Mouse (Mus musculus): ENCODE measurements around the gene Ttc41. TPM values are rescaled to one million over a fixed set of nuclear protein-coding genes. Genes with fewer than 3 reads are reported as not detected.

Gene Ttc41
- polyA plus RNA-seq, 1 experiment from 2014 or later = 2.0 TPM

DNA sequence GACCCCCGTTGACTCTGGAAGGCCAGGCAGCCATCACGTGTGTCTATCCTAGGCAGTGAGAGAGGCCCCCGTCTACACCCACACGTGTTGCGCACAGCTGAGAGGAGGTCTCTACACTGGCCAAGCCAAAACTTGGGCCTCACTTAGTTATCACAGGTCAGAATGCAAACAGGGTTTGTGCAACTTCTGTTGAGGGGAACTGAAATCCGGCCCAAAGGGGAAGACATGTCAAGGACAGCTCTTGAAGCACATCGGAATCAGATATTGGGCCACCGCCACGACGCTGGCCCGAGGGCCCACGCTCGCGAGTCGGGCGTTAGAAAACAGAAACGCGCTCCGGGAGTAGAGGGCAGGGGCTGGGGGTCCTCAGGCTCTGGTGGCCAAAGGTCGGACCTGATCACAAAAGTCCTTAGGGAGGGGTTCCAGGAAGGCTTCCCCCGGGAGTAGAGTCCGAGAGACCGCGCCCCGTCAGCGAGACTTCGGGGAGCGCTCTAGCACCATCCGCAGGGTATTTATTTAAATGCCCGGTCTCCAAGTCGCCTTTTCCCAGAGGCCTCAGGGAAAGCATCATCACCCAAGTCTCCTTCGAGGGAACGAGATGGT is 921 bp upstream of the Ttc41 start:
- ChIA-PET POLR2A (interaction anchor here (1.6 kb wide), 1 partner anchor 74 kb away, joined by 7 read pairs; the partner anchor contains the start of gene Nt5dc3), CTCF (no interaction called here)
- ATAC-seq (no peak), DNase-seq (ENCODE audit: low read depth, low spot score) (no peak)
- no peaks in the 10 kb centered on the region for H3K27me3 ChIP-seq
- in situ Hi-C loops (cut with MboI; ENCODE audit: low pct_unique_long_range_greater_than_20kb) = no loop called here
- TF ChIP-seq CTCF (IDR thresholded peaks at IDR 0.05) = no peak

GRCm38 (mm10) chr10:86705922-86706752 is 526 bp downstream of the Ttc41 start:
- DNase-seq (ENCODE audit: low read depth, low spot score) (peak; percentile 93), ATAC-seq (peak; percentile 63)
- CTCF ChIA-PET = no interaction called here
- in situ Hi-C loops (cut with MboI; ENCODE audit: low pct_unique_long_range_greater_than_20kb) = no loop called here
- H3K27me3 ChIP-seq = no peaks in the 10 kb centered on the region
- POLR2A ChIA-PET = interaction anchor here (0.7 to 1.0 kb wide), 2 partner anchors 73 to 405 kb away, joined by 3 to 4 read pairs; no protein-coding TSS in a partner anchor
- TF ChIP-seq CTCF (IDR thresholded peaks at IDR 0.05) = no peak

DNA sequence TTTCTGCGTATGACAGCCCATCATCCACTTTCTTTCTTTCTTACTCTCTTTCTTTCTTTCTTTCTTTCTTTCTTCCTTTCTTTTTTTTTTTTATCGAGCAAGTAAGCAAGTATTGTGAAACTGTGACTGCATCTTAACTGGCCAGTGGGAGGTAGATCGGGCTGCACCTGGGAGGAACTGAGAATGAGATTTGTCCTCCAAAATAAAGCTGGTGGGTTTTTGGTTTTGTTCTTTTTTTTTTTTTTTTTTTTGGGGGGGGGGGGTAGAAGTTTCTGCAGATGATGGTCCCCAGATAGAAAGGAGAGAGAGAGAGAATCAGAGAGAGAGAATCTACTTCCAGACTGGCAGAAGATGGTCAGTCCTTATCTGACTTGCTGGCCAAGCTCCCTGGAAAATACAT is 1.5 kb downstream of the Ttc41 start:
- CTCF ChIA-PET = no interaction called here
- H3K27me3 ChIP-seq = no peaks in the 10 kb centered on the region
- in situ Hi-C loops (cut with MboI; ENCODE audit: low pct_unique_long_range_greater_than_20kb) = no loop called here
- ATAC-seq (no peak), DNase-seq (ENCODE audit: low read depth, low spot score) (no peak)
- no peak for TF ChIP-seq CTCF (IDR thresholded peaks at IDR 0.05)
- POLR2A ChIA-PET = interaction anchor here (0.7 kb wide), 2 partner anchors 267 to 406 kb away, joined by 4 to 7 read pairs; no protein-coding TSS in a partner anchor

DNA sequence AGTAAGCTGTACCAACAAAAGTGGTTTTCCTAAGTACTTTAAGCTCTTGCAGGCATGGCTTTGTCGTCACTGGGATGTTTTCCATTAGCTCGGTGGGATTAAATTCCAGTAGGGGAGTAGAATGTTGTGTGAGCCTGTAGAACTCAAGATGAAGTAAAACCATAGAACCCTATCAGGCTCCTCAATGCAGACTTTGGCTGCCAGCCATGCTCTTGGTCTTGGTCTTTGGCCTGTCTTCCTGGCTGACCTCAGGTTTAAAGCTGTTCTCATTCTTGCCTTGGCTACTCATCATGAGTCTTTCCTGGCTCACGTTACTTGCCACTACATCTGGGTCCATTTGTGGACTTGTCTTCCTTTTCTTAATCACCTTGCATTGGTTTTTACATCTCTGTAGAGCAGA is 6.5 kb downstream of the Ttc41 start:
- TF ChIP-seq CTCF (IDR thresholded peaks at IDR 0.05) = no peak
- no peaks in the 10 kb centered on the region for H3K27me3 ChIP-seq
- in situ Hi-C loops (cut with MboI; ENCODE audit: low pct_unique_long_range_greater_than_20kb) = loop anchor here (5.0 kb wide), 1 partner anchor 65 kb away; the partner anchor contains the start of gene Nt5dc3
- ATAC-seq = no peak
- ChIA-PET POLR2A (no interaction called here), CTCF (no interaction called here)
- DNase-seq (ENCODE audit: low read depth, low spot score) = no peak

- H3K27me3 ChIP-seq = no peaks in the 10 kb centered on the region
- no peak for TF ChIP-seq CTCF (IDR thresholded peaks at IDR 0.05)
- ChIA-PET POLR2A (no interaction called here), CTCF (interaction anchor here (1.2 kb wide), 1 partner anchor 13 kb away, joined by 3 read pairs; no protein-coding TSS in a partner anchor)
- in situ Hi-C loops (cut with MboI; ENCODE audit: low pct_unique_long_range_greater_than_20kb) = no loop called here
- ATAC-seq (no peak), DNase-seq (ENCODE audit: low read depth, low spot score) (no peak)
Measured at GRCm38 (mm10) chr10:86727548-86727980, 22.0 kb downstream of the Ttc41 start.

DNA sequence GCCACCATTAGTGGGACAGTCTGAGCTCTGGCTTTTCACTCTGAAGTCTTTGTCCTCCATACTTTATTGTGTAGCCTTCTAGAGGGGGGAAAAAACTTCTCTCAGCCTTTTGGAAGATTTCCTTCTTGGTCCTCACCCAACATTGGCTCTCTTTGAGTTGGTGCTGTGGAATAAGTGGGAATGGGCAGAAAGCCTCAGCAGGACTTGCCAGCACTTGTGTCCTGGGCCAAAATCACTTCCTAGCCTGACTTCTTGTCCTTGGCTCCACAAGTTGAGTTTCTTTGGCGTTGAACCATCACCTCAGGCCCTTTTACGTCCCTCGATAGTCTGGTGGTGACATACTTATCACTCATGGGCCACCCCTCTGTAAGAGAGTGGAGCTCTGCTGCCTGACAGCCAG is 22.6 kb downstream of the Ttc41 start:
- TF ChIP-seq CTCF (IDR thresholded peaks at IDR 0.05) = no peak
- in situ Hi-C loops (cut with MboI; ENCODE audit: low pct_unique_long_range_greater_than_20kb) = no loop called here
- ChIA-PET CTCF (no interaction called here), POLR2A (no interaction called here)
- DNase-seq (ENCODE audit: low read depth, low spot score) = no peak
- no peaks in the 10 kb centered on the region for H3K27me3 ChIP-seq
- no peak for ATAC-seq

DNA sequence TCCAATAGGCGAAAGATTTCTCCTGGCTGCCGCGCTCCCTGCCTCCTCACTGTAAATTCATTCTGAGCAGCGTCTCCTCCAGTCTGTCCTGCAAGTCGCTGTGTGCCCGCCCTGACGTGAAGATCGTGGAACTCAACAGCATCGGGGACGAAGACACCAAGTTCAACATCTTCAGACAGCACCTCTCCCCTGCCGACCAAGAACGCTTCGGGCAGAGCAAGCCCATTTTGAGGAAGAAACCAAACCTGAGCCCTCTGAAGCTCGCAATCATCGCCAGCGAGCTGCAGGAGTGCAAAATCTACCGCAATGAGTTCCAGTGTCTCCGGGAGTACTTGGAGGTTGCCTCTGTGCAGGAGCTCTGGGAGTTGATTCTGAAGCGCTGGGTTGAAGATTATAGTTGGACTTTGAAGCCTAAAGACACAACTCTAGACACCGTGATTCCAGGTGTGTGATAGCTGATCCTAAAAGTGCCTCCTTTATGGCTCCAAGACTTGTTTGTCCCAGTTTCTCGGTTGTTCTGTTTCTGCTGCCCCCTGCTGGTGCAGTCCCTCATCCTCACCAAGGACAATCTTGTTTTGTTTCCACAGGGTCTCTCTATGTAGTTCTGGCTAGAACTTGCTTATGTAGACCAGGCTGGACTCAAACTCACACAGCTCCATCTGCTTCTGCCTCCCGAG is 25.4 kb downstream of the Ttc41 start:
- ChIA-PET CTCF (interaction anchor here (0.6 to 2.0 kb wide), 13 partner anchors 11 to 401 kb away, joined by 3 to 6 read pairs (median 3); no protein-coding TSS in a partner anchor), POLR2A (no interaction called here)
- in situ Hi-C loops (cut with MboI; ENCODE audit: low pct_unique_long_range_greater_than_20kb) = loop anchor here (10.0 kb wide), 1 partner anchor 256 kb away; no protein-coding TSS in a partner anchor
- ATAC-seq (peak; percentile 71), DNase-seq (ENCODE audit: low read depth, low spot score) (no peak)
- H3K27me3 ChIP-seq = no peaks in the 10 kb centered on the region
- peak; percentile 93 for TF ChIP-seq CTCF (IDR thresholded peaks at IDR 0.05)

DNA sequence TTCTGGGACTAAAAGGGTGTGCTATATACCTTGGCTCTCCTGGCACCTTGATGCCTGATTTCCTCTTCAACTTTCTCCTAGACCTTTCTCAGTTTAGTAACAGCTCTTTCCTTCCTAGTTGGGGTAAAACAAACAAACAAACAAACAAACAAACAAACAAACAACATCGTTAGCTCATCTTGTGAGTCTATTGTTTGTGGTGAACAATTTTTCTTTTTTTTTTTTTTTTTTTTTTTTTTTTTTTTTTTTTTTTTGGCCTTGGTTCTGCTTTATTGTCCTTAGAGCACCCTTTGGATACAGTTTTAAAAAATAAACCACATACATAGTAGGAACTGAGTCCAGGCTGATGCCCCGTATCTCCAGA is 25.9 kb downstream of the Ttc41 start:
- CTCF ChIA-PET = interaction anchor here (0.6 to 2.0 kb wide), 12 partner anchors 13 to 402 kb away, joined by 3 to 6 read pairs (median 4); no protein-coding TSS in a partner anchor

DNA sequence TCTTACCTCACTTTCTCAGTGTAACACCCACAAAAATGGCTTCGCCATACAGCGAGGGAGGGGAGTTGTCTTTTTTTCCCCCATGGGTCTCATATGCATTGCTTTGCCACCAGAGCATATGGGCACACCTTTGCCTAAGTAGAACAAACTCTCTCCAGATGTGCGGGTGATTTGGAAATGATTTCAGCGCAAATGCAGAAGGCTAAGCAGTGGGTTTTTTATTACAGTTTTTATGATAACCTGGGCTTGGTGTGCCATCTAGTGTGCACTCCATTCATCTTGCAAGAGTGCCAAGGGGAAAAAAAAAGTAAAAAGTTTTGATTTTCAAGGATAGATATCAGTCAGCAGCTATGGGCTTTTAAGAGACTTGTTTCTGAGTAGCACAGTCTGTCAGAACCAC is 29.4 kb downstream of the Ttc41 start:
- POLR2A ChIA-PET = no interaction called here
- DNase-seq (ENCODE audit: low read depth, low spot score) = no peak
- CTCF ChIA-PET = no interaction called here

More for the DNA sequence above, 25.9 kb downstream of the Ttc41 start:
- no peaks in the 10 kb centered on the region for H3K27me3 ChIP-seq
- POLR2A ChIA-PET = interaction anchor here (0.6 kb wide), 1 partner anchor 793 kb away, joined by 6 read pairs; no protein-coding TSS in a partner anchor
- ATAC-seq = no peak
- in situ Hi-C loops (cut with MboI; ENCODE audit: low pct_unique_long_range_greater_than_20kb) = loop anchor here (10.0 kb wide), 1 partner anchor 257 kb away; no protein-coding TSS in a partner anchor
- no peak for TF ChIP-seq CTCF (IDR thresholded peaks at IDR 0.05)
- DNase-seq (ENCODE audit: low read depth, low spot score) = no peak

DNA sequence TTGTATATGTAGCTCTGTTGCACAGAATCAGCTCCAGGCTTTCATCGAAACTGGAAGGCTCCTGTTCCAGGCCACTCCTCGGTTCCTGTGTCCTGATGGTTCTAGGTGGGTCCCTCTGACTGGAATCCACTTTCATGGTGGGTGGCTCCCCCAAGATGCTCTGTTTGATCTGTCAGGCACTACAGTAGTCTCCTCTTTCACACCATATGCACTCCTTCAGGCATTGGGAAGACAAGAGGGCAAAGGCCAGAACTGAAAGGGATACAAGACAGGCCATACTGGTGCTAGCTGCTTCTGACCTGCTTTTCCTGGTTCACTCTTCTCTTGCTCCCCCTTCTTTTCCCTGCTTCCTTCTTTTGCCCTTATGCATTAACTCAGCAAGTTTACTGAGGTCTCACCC is 37.3 kb downstream of the Ttc41 start:
- no peak for TF ChIP-seq CTCF (IDR thresholded peaks at IDR 0.05)

More for the DNA sequence above, 29.4 kb downstream of the Ttc41 start:
- H3K27me3 ChIP-seq = no peaks in the 10 kb centered on the region
- in situ Hi-C loops (cut with MboI; ENCODE audit: low pct_unique_long_range_greater_than_20kb) = loop anchor here (10.0 kb wide), 1 partner anchor 260 kb away; no protein-coding TSS in a partner anchor
- no peak for ATAC-seq
- no peak for TF ChIP-seq CTCF (IDR thresholded peaks at IDR 0.05)

More for the DNA sequence above, 37.3 kb downstream of the Ttc41 start:
- H3K27me3 ChIP-seq = no peaks in the 10 kb centered on the region
- ChIA-PET CTCF (no interaction called here), POLR2A (no interaction called here)
- in situ Hi-C loops (cut with MboI; ENCODE audit: low pct_unique_long_range_greater_than_20kb) = no loop called here
- DNase-seq (ENCODE audit: low read depth, low spot score) = no peak
- no peak for ATAC-seq
